Mouse (Mus musculus): ENCODE data around the gene Dnaaf3. TPM values are rescaled to one million over a fixed set of nuclear protein-coding genes. Genes with fewer than 3 reads are reported as not detected.
A peak's percentile ranks its signal among the peaks of the same experiment; 100 is the strongest.

Dnaaf3 gene
- polyA plus RNA-seq, 1 experiment from 2014 or later, result 3.5 TPM

GRCm38 (mm10) chr7:4516332-4517050 lies 15.8 kb downstream of the Dnaaf3 start, which contains the start of gene Tnnt1:
Gene Tnnt1 (minus strand): TSS chr7:4516382.
- Histone ChIP-seq H3K27ac (no peak within 1 kb of the TSS; the same call in 1 of the 2 replicates), H3K27me3 (no peaks in the 10 kb centered on the region), H3K9ac (no peak within 1 kb of the TSS), H3K36me3 (no peaks in the 10 kb centered on the region), H3K4me1 (peaks cover 62% of the 10 kb centered on the region), H3K4me2 (no peak within 1 kb of the TSS), H3K4me3 (replicated peaks) (no peak within 1 kb of the TSS), H3K9me3 (replicated peaks) (no peaks in the 10 kb centered on the region)
- ATAC-seq (replicated peaks; ENCODE audit: low FRiP score), result peak; percentile 9; the same call in 1 of the 2 replicates
- WGBS, result 14% methylated on average over 4 of the region's 4 CpGs

- no peaks in the 10 kb centered on the region for H3K27me3 ChIP-seq
- H3K27ac ChIP-seq, result no peak overlapping the region
- no peaks in the 10 kb centered on the region for H3K9me3 ChIP-seq (replicated peaks)
- H3K36me3 ChIP-seq, result no peaks in the 10 kb centered on the region
- peaks cover 55% of the 10 kb centered on the region for H3K4me1 ChIP-seq
- no peak overlapping the region for H3K4me3 ChIP-seq (replicated peaks)
- no peak for ATAC-seq (replicated peaks; ENCODE audit: low FRiP score)
- no peak overlapping the region for H3K4me2 ChIP-seq
- 55% methylated on average over 6 of the region's 6 CpGs for WGBS
- H3K9ac ChIP-seq, result no peak overlapping the region
These were observed 16.4 kb downstream of the Dnaaf3 start for GRCm38 (mm10) chr7:4515853-4516252.

GRCm38 (mm10) chr7:4513829-4514712 lies 18.2 kb downstream of the Dnaaf3 start:
- Histone ChIP-seq H3K9me3 (replicated peaks) (no peaks in the 10 kb centered on the region), H3K4me2 (0 out of 2 replicates have a peak overlapping the region, but pooled peaks have one; percentile 4), H3K36me3 (no peaks in the 10 kb centered on the region), H3K9ac (no peak overlapping the region), H3K4me1 (peaks cover 57% of the 10 kb centered on the region), H3K27me3 (no peaks in the 10 kb centered on the region), H3K27ac (peak overlapping the region; percentile 78), H3K4me3 (replicated peaks) (no peak overlapping the region)
- WGBS, result 42% methylated on average over 6 of the region's 6 CpGs
- no peak; the same call in 1 of the 2 replicates for ATAC-seq (replicated peaks; ENCODE audit: low FRiP score)

- no peak overlapping the region for H3K4me3 ChIP-seq (replicated peaks)
- WGBS, result 33% methylated on average over 13 of the region's 13 CpGs
- H3K9me3 ChIP-seq (replicated peaks), result no peaks in the 10 kb centered on the region
- no peak overlapping the region; the same call in 1 of the 2 replicates for H3K4me2 ChIP-seq
- ATAC-seq (replicated peaks; ENCODE audit: low FRiP score), result no peak
- peaks cover 56% of the 10 kb centered on the region for H3K4me1 ChIP-seq
- H3K36me3 ChIP-seq, result no peaks in the 10 kb centered on the region
- peak overlapping the region; percentile 78 for H3K27ac ChIP-seq
- no peak overlapping the region for H3K9ac ChIP-seq
- no peaks in the 10 kb centered on the region for H3K27me3 ChIP-seq
These were observed 19.0 kb downstream of the Dnaaf3 start for GRCm38 (mm10) chr7:4513236-4513635.

GRCm38 (mm10) chr7:4511489-4512224 lies 20.6 kb downstream of the Dnaaf3 start:
- H3K27ac ChIP-seq, result peak overlapping the region; percentile 38
- WGBS, result 64% methylated on average over 8 of the region's 8 CpGs
- H3K9me3 ChIP-seq (replicated peaks), result no peaks in the 10 kb centered on the region
- H3K4me3 ChIP-seq (replicated peaks), result no peak overlapping the region
- no peaks in the 10 kb centered on the region for H3K27me3 ChIP-seq
- ATAC-seq (replicated peaks; ENCODE audit: low FRiP score), result no peak
- peaks cover 52% of the 10 kb centered on the region for H3K4me1 ChIP-seq
- H3K36me3 ChIP-seq, result no peaks in the 10 kb centered on the region
- H3K4me2 ChIP-seq, result no peak overlapping the region
- H3K9ac ChIP-seq, result no peak overlapping the region

GRCm38 (mm10) chr7:4509863-4510608 lies 22.2 kb downstream of the Dnaaf3 start:
- 17% methylated on average over 24 of the region's 24 CpGs for WGBS
- Histone ChIP-seq H3K27ac (no peak overlapping the region), H3K9ac (no peak overlapping the region), H3K4me3 (replicated peaks) (peak overlapping the region; percentile 12; the same call in 1 of the 2 replicates), H3K36me3 (no peaks in the 10 kb centered on the region), H3K27me3 (no peaks in the 10 kb centered on the region), H3K4me1 (peaks cover 41% of the 10 kb centered on the region), H3K9me3 (replicated peaks) (no peaks in the 10 kb centered on the region), H3K4me2 (peak overlapping the region; percentile 41)
- peak; percentile 63 for ATAC-seq (replicated peaks; ENCODE audit: low FRiP score)

GRCm38 (mm10) chr7:4508739-4509116 lies 23.5 kb downstream of the Dnaaf3 start:
- H3K27me3 ChIP-seq, result no peaks in the 10 kb centered on the region
- ATAC-seq (replicated peaks; ENCODE audit: low FRiP score), result no peak
- peaks cover 34% of the 10 kb centered on the region for H3K4me1 ChIP-seq
- no peak overlapping the region for H3K4me3 ChIP-seq (replicated peaks)
- H3K9ac ChIP-seq, result no peak overlapping the region
- no peak overlapping the region for H3K27ac ChIP-seq
- no peaks in the 10 kb centered on the region for H3K9me3 ChIP-seq (replicated peaks)
- no peaks in the 10 kb centered on the region for H3K36me3 ChIP-seq
- H3K4me2 ChIP-seq, result no peak overlapping the region
- 92% methylated on average over 8 of the region's 8 CpGs for WGBS

GRCm38 (mm10) chr7:4508062-4508738 lies 24.1 kb downstream of the Dnaaf3 start:
- H3K4me1 ChIP-seq, result peaks cover 29% of the 10 kb centered on the region
- ATAC-seq (replicated peaks; ENCODE audit: low FRiP score), result no peak
- no peaks in the 10 kb centered on the region for H3K9me3 ChIP-seq (replicated peaks)
- H3K9ac ChIP-seq, result no peak overlapping the region
- H3K27ac ChIP-seq, result no peak overlapping the region
- H3K36me3 ChIP-seq, result no peaks in the 10 kb centered on the region
- no peak overlapping the region for H3K4me2 ChIP-seq
- no peaks in the 10 kb centered on the region for H3K27me3 ChIP-seq
- no peak overlapping the region for H3K4me3 ChIP-seq (replicated peaks)
- 63% methylated on average over 27 of the region's 32 CpGs for WGBS

GRCm38 (mm10) chr7:4507220-4507619 lies 25.0 kb downstream of the Dnaaf3 start:
- Histone ChIP-seq H3K4me3 (replicated peaks) (no peak overlapping the region), H3K27ac (no peak overlapping the region), H3K36me3 (no peaks in the 10 kb centered on the region), H3K9ac (no peak overlapping the region), H3K4me2 (no peak overlapping the region), H3K27me3 (no peaks in the 10 kb centered on the region), H3K4me1 (peaks cover 29% of the 10 kb centered on the region), H3K9me3 (replicated peaks) (no peaks in the 10 kb centered on the region)
- no peak for ATAC-seq (replicated peaks; ENCODE audit: low FRiP score)
- WGBS, result 58% methylated on average over 3 of the region's 4 CpGs

GRCm38 (mm10) chr7:4504646-4505435 lies 27.4 kb downstream of the Dnaaf3 start:
- no peaks in the 10 kb centered on the region for H3K9me3 ChIP-seq (replicated peaks)
- H3K9ac ChIP-seq, result no peak overlapping the region
- H3K4me3 ChIP-seq (replicated peaks), result no peak overlapping the region
- no peaks in the 10 kb centered on the region for H3K36me3 ChIP-seq
- H3K27me3 ChIP-seq, result no peaks in the 10 kb centered on the region
- H3K4me1 ChIP-seq, result peaks cover 31% of the 10 kb centered on the region
- ATAC-seq (replicated peaks; ENCODE audit: low FRiP score), result no peak
- no peak overlapping the region for H3K4me2 ChIP-seq
- 46% methylated on average over 11 of the region's 11 CpGs for WGBS
- H3K27ac ChIP-seq, result 0 out of 2 replicates have a peak overlapping the region, but pooled peaks have one; percentile 33
